Mouse (Mus musculus) MEL (cell line): ENCODE measurements around the gene Gm20708. TPM values are rescaled to one million over a fixed set of nuclear protein-coding genes. Genes with fewer than 3 reads are reported as not detected.

Source experiments
- DNase-seq: peaks from one replicate; pipeline ENCODE4 v3.0.0; 2011; ENCODE audit warnings: low read depth, low spot score
- H3K27ac ChIP-seq: 2 replicates; pipeline ENCODE4 v1.5.1; 2012; ENCODE audit warnings: low read depth, mild to moderate bottlenecking, control low read depth, low read length, moderate library complexity; ENCODE audit not compliant: control insufficient read depth
- H3K27me3 ChIP-seq, 2 experiments: fragments of 150-350 bp in 1 of 2; sonication (generic) in 1 of 2; 2 replicates each; pipeline ENCODE4 v1.6.1; 2012; ENCODE audit warnings: low read length in 2 of 2, mild to moderate bottlenecking in 2 of 2, improper control_type of control experiment in 1 of 2, moderate library complexity in 1 of 2; ENCODE audit not compliant: insufficient read depth in 2 of 2, control insufficient read depth in 1 of 2
- H3K36me3 ChIP-seq, 2 experiments: 2 replicates each; pipeline ENCODE4 v1.6.1; 2012 to 2014; ENCODE audit warnings: low read length in 2 of 2, improper control_type of control experiment in 1 of 2, inconsistent platforms in 1 of 2, mild to moderate bottlenecking in 1 of 2; ENCODE audit not compliant: insufficient read depth in 2 of 2, control insufficient read depth in 1 of 2
- H3K4me1 ChIP-seq, 2 experiments: fragments of 150-350 bp in 1 of 2; sonication (generic) in 1 of 2; 2 replicates each; pipeline ENCODE4 v1.6.1; 2012; ENCODE audit warnings: low read length in 2 of 2, improper control_type of control experiment in 1 of 2, mild to moderate bottlenecking in 1 of 2; ENCODE audit not compliant: insufficient read depth in 2 of 2, control insufficient read depth in 1 of 2
- H3K4me3 ChIP-seq, 2 experiments: fragments of 150-350 bp in 1 of 2; sonication (generic) in 1 of 2; 2 replicates each; pipeline ENCODE4 v1.5.1; 2012; ENCODE audit warnings: low read depth in 2 of 2, low read length in 2 of 2, mild to moderate bottlenecking in 2 of 2, moderate library complexity in 2 of 2, control low read depth in 1 of 2, improper control_type of control experiment in 1 of 2; ENCODE audit not compliant: control insufficient read depth in 1 of 2, insufficient read depth in 1 of 2
- H3K79me2 ChIP-seq: 2 replicates; pipeline ENCODE4 v1.6.1; 2012; ENCODE audit warnings: mild to moderate bottlenecking, low read length, moderate library complexity; ENCODE audit not compliant: control insufficient read depth, poor library complexity, insufficient read depth
- H3K9ac ChIP-seq: 2 replicates; pipeline ENCODE4 v1.6.1; 2012; ENCODE audit warnings: low read depth, mild to moderate bottlenecking, control low read depth, low read length, moderate library complexity; ENCODE audit not compliant: control insufficient read depth, poor library complexity, severe bottlenecking
- H3K9me3 ChIP-seq: fragments of 150-350 bp; sonication (generic); replicated peaks from 2 replicates; pipeline ENCODE4 v1.6.1; 2012; ENCODE audit warnings: mild to moderate bottlenecking, low read length, improper control_type of control experiment, moderate library complexity; ENCODE audit not compliant: insufficient read depth
- BHLHE40 ChIP-seq: IDR thresholded peaks from 2 replicates; pipeline ENCODE4 v1.6.1; 2012; ENCODE audit warnings: low read depth, mild to moderate bottlenecking, inconsistent platforms, low read length, improper control_type of control experiment, borderline replicate concordance
- CHD2 ChIP-seq: IDR thresholded peaks from 2 replicates; pipeline ENCODE4 v1.6.1; 2011; ENCODE audit warnings: low read length, improper control_type of control experiment
- CTCF ChIP-seq, 3 experiments: IDR thresholded peaks in 2 of 3; conservative IDR thresholded peaks in 1 of 3; 2 replicates each; pipeline ENCODE4 v1.5.1; 2011 to 2012; ENCODE audit warnings: low read length in 3 of 3, low read depth in 2 of 3, mild to moderate bottlenecking in 2 of 3, improper control_type of control experiment in 1 of 3, inconsistent platforms in 1 of 3, mixed read lengths in 1 of 3, moderate library complexity in 1 of 3; ENCODE audit not compliant: control insufficient read depth in 1 of 3, insufficient read depth in 1 of 3, poor library complexity in 1 of 3, severe bottlenecking in 1 of 3
- E2F4 ChIP-seq: IDR thresholded peaks from 2 replicates; pipeline ENCODE4 v1.6.1; 2011; ENCODE audit warnings: low read depth, low read length, improper control_type of control experiment, borderline replicate concordance
- ELF1 ChIP-seq: IDR thresholded peaks from 2 replicates; pipeline ENCODE4 v1.6.1; 2014; ENCODE audit warnings: low read depth, mild to moderate bottlenecking, inconsistent platforms, low read length, improper control_type of control experiment, moderate library complexity
- HCFC1 ChIP-seq: IDR thresholded peaks from 2 replicates; pipeline ENCODE4 v1.6.1; 2012; ENCODE audit warnings: low read depth, mild to moderate bottlenecking, inconsistent platforms, low read length, improper control_type of control experiment, moderate library complexity
- JUND ChIP-seq: IDR thresholded peaks from 2 replicates; pipeline ENCODE4 v1.6.1; 2011; ENCODE audit warnings: low read depth, mild to moderate bottlenecking, improper control_type of control experiment, low read length
- MAFK ChIP-seq: IDR thresholded peaks from 2 replicates; pipeline ENCODE4 v1.6.1; 2011; ENCODE audit warnings: low read depth, mild to moderate bottlenecking, low read length, improper control_type of control experiment, borderline replicate concordance
- NRF1 ChIP-seq: IDR thresholded peaks from 2 replicates; pipeline ENCODE4 v1.6.1; 2014; ENCODE audit warnings: low read depth, mild to moderate bottlenecking, inconsistent platforms, low read length, improper control_type of control experiment, moderate library complexity; ENCODE audit not compliant: poor library complexity, insufficient read depth, severe bottlenecking
- POLR2AphosphoS2 ChIP-seq: IDR thresholded peaks from 2 replicates; pipeline ENCODE4 v1.6.1; 2011; ENCODE audit warnings: low read length, improper control_type of control experiment
- POLR2AphosphoS5 ChIP-seq: IDR thresholded peaks from 2 replicates; pipeline ENCODE4 v1.6.1; 2012; ENCODE audit warnings: low read depth, borderline replicate concordance, mild to moderate bottlenecking, inconsistent platforms, low read length, moderate library complexity, mixed read lengths
- RAD21 ChIP-seq: IDR thresholded peaks from 2 replicates; pipeline ENCODE4 v1.6.1; 2011; ENCODE audit warnings: mild to moderate bottlenecking, low read depth, low read length, improper control_type of control experiment
- RCOR1 ChIP-seq: IDR thresholded peaks from 2 replicates; pipeline ENCODE4 v1.6.1; 2012; ENCODE audit warnings: low read depth, mild to moderate bottlenecking, inconsistent platforms, low read length, improper control_type of control experiment
- TAL1 ChIP-seq: IDR thresholded peaks from 2 replicates; pipeline ENCODE4 v1.6.1; 2012; ENCODE audit warnings: mild to moderate bottlenecking, inconsistent platforms, low read length, moderate library complexity, mixed read lengths
- ZMIZ1 ChIP-seq: IDR thresholded peaks from 2 replicates; pipeline ENCODE4 v1.6.1; 2012; ENCODE audit warnings: low read depth, mild to moderate bottlenecking, inconsistent platforms, low read length, improper control_type of control experiment, moderate library complexity
- ZNF384 ChIP-seq: IDR thresholded peaks from 2 replicates; pipeline ENCODE4 v1.6.1; 2012; ENCODE audit warnings: low read depth, mild to moderate bottlenecking, inconsistent platforms, low read length, improper control_type of control experiment
- polyA plus RNA-seq, 2 experiments: library from polyadenylated mRNA; stranded (reverse) in 1 of 2; unstranded in 1 of 2; fragments of >175 nt in 1 of 2; fragments of >200 nt in 1 of 2; gene quantifications; 2 replicates each; pipeline versions ENCODE4 v1.2.1 to v1.2.4; 2012; ENCODE audit warnings: low replicate concordance in 2 of 2, low read depth in 1 of 2; ENCODE audit not compliant: insufficient read length in 2 of 2, insufficient read depth in 1 of 2, missing spikeins in 1 of 2
- total RNA-seq: library from RNA; depleted of rRNA; stranded (reverse); fragments of 300-350 nt; gene quantifications from 2 replicates; pipeline ENCODE4 v1.2.3, GENCODE M21; 2012

Gene Gm20708
- total and polyA plus RNA-seq, 3 experiments: 0.70 to 0.85 TPM; not detected in 1

DNA sequence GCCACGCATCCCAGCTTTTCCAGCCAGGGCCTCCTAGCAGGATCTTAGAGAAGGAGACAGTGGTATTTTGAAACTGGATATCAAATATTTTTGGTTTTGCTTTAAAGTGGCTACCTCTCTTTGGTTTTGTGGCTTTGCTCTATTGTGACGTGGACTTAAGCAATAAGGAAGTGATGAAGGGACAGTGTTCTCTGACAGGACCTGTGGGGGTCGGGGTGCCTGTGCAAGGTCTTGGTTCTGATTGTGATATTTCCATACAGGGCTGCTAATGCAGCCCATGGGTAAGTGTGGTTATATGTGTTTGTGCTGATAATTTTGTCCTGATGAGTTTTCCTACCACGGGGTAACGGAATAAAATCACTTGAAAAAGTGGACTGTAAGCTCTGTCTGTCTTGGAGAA lies 45.9 kb downstream of the Gm20708 start:
- Histone ChIP-seq H3K4me1 (peaks cover 5 to 9% of the 10 kb centered on the region in 2 experiments), H3K4me3 (no peak overlapping the region), H3K27me3 (no peaks in the 10 kb centered on the region), H3K9ac (no peak overlapping the region), H3K27ac (no peak overlapping the region), H3K9me3 (no peaks in the 10 kb centered on the region), H3K79me2 (peaks cover 12% of the 10 kb centered on the region), H3K36me3 (peaks cover 13 to 33% of the 10 kb centered on the region in 2 experiments)
- DNase-seq: no peak
- TF ChIP-seq HCFC1: no peak
- TF ChIP-seq ZNF384: no peak
- TF ChIP-seq POLR2AphosphoS5: no peak
- no peak for TF ChIP-seq TAL1
- TF ChIP-seq CTCF (IDR thresholded peaks at IDR 0.05 in 2 of 3, conservative IDR thresholded peaks at IDR 0.05 in 1 of 3; ENCODE audit: control insufficient read depth in 1 of 3, insufficient read depth in 1 of 3, low read depth in 2 of 3, low read length in 3 of 3, poor library complexity in 1 of 3, severe bottlenecking in 1 of 3): no peak
- no peak for TF ChIP-seq BHLHE40
- no peak for TF ChIP-seq JUND
- no peak for TF ChIP-seq E2F4
- TF ChIP-seq MAFK: no peak
- no peak for TF ChIP-seq POLR2AphosphoS2
- TF ChIP-seq CHD2: no peak
- TF ChIP-seq ZMIZ1: no peak
- no peak for TF ChIP-seq RAD21
- no peak for TF ChIP-seq NRF1
- no peak for TF ChIP-seq ELF1

DNA sequence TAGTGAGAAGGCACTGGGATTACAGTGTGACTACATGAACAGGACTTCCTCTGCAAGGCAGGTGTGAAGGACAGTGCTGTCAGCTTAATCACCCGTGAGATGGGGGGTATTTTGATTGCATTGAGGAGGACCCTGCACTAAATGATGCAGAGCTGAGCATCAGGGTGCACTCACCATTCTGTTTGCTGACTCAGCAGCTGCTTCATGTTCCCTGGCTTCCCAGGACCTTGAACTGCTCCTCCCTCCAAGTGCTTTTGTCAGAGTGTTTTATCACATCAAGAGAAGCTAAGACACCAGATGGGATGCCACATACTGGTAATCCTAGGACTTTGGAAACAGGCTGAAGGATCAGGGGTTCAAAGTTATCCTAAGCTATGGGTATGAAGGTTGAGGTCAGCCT lies 46.5 kb downstream of the Gm20708 start:
- DNase-seq: no peak
- Histone ChIP-seq H3K79me2 (peaks cover 7% of the 10 kb centered on the region), H3K4me1 (peaks cover 2 to 3% of the 10 kb centered on the region in 2 experiments; a peak in 1 of 4 replicates), H3K4me3 (no peak overlapping the region), H3K9ac (no peak overlapping the region), H3K27me3 (no peaks in the 10 kb centered on the region), H3K27ac (no peak overlapping the region), H3K9me3 (no peaks in the 10 kb centered on the region), H3K36me3 (peaks cover 8 to 28% of the 10 kb centered on the region in 2 experiments)
- TF ChIP-seq MAFK (peak; percentile 89), RCOR1 (no peak)
